Mouse (Mus musculus): ENCODE measurements at regions not wholly inside any gene's neighbourhood (a gene's known extent, or its start where the extent isn't known, plus 50 kb on each side); places are given as distances from the start of the nearest gene placed in this dataset.
"Not testable (repeated sequence)": the region's sequence is repeated elsewhere in the genome, so short reads cannot be mapped to it uniquely, and the experiment has no call there.

DNA sequence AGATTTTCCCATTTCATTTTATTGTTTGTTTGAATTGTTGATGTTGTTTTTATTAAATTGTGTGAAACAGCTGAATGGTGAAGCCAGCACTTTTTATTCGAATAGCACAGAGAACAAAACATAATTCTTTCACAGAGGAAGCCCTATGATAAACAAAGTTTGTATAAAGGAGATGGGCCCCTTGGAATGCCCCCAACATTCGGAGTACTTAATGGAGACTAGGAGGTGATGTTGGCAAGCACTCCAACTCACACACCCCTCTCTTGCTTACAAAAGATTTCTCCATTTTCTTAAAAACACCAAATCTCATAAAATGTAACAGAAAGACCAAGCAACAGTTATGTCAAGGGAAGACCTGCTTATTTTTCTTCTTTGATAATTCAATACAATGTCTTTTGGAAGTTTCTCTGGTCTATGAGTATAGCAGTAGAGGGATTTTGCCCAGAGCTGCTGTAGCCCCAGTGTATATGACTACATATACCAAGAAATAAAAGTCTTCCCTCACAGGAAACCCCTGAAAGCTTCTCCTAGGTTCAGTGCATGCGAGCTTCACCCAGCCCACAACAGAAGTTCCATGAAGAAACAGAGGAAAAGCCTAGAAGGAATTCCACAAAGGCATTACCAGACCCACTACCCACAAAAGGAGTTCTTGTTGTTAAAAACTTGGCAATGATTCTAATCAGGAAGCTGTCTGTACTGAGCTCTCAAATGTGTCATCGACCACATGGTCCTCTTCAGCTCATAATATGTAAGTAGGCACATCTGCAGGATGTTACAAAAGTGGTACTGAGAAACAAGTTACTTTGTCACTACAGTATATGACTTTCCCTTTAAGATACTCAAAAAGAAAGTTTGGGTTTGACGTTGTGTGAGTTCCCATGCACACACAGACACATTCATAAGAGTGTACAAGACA lies 543.1 kb upstream of the Klf6 start:
- no peak overlapping the region for H3K4me2 ChIP-seq (replicated peaks)
- ATAC-seq = no peak
- WGBS = 52% methylated on average over 5 of the region's 5 CpGs

DNA sequence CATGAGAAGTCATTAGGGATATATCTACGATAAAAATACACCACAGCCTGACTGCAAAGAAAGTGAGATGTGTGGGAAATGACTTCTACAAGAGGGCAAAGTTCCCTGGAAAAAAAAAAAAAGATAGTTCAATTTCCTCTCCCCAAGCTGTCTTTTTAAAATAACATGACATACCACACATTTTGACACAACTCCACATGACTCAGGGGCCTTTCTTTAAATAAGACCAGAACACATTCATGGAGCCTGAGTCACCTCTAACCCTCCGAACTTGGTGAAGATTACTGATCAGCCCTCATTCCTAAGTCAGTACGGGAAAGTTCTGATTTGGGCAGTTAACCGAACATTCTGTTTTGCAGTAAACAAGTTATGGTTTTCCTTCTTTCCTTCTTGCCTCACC lies 515.6 kb upstream of the Klf6 start:
- Histone ChIP-seq H3K9ac (no peak overlapping the region), H3K4me3 (replicated peaks) (no peak overlapping the region), H3K27ac (no peak overlapping the region), H3K4me2 (replicated peaks) (no peak overlapping the region), H3K9me3 (no peaks in the 10 kb centered on the region), H3K27me3 (replicated peaks) (no peaks in the 10 kb centered on the region), H3K4me1 (replicated peaks) (no peaks in the 10 kb centered on the region), H3K36me3 (no peaks in the 10 kb centered on the region)
- 44% methylated on average over 4 of the region's 4 CpGs for WGBS
- no peak for ATAC-seq

More for the DNA sequence above, 543.1 kb upstream of the Klf6 start:
- Histone ChIP-seq H3K4me1 (replicated peaks) (no peaks in the 10 kb centered on the region), H3K9me3 (no peaks in the 10 kb centered on the region), H3K36me3 (no peaks in the 10 kb centered on the region), H3K27ac (no peak overlapping the region), H3K27me3 (replicated peaks) (no peaks in the 10 kb centered on the region), H3K9ac (no peak overlapping the region), H3K4me3 (replicated peaks) (no peak overlapping the region)

DNA sequence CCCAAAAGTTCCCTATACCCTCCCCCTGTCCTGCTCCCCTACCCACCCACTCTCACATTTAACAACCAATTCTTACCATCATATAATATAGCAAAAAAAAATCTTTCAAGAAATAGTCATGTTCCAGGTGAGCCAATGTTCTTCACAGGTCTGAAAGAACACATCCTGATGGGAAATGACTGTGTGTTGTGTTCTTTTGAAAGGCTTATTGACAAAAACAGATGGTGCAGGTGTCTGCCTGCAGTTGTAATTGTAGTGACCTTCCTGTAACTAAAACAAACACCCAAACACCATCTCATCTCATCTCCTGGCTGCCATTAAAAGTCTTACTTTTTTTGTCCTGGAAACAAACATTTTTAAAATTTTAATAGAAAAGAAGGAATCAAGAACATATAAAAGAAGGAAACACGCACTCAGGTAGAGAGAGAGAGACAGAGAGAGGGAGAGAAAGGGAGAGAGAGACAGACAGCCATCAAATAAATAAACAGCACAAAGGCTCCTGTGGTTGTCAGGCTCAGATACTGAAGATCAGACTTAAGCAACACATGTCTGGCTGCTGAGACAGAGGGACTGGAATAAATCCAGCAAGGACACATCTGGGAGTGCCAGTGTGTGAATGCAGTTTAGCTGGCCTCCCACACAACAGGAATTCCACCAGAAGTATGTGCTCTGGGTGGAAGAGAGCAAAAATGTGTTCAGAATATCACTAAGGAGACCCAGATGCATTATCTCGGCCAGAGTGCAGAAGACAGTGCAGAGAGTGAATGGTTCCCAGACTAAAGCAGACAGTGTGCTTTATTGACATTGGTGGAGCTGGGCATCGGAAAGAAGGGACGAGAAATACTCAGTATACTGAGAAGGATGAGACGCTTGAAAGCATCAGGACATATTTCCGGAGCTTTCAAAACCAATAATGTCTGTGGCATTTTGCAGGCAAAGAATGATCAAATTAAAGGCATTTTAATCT lies 513.5 kb upstream of the Klf6 start:
- Histone ChIP-seq H3K27me3 (replicated peaks) (no peaks in the 10 kb centered on the region), H3K27ac (no peak overlapping the region), H3K9me3 (no peaks in the 10 kb centered on the region), H3K4me3 (replicated peaks) (no peak overlapping the region), H3K4me2 (replicated peaks) (no peak overlapping the region), H3K36me3 (no peaks in the 10 kb centered on the region), H3K4me1 (replicated peaks) (no peaks in the 10 kb centered on the region), H3K9ac (no peak overlapping the region)
- ATAC-seq = no peak
- WGBS = 45% methylated on average over 6 of the region's 6 CpGs

DNA sequence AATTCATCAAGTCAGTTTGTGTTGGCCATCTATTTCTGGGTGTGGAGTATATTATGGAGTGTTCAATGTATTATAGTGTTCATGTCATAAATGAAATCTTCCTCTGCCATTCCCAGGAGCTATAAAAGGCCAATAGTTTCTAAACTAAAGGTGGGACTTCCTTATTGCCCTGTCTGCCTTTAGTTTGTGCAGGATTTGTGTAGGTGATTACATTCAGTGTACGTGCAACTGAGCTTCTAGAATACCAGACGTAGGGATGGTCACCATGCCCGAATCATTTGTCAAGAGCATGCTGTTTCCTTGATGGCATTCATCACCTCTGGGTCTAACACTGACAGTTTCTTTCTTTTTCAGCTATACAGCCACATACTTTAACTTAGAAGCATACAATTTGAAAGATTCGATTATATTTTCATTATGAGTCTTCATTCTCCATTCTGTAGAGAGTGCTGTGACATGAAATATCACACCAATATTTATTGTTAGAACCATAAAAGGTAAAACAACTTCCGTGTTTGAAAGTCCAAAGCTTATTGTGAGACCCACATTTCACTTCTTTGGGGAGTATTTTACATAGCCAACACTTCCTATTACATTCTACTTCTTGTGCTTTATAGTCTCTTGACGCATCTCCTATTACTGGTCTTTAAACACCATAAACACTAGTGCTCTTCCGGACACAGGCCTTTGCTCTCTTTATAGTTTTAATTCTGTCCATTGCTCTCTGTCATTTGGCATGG lies 494.1 kb upstream of the Klf6 start:
- Histone ChIP-seq H3K36me3 (no peaks in the 10 kb centered on the region), H3K27me3 (replicated peaks) (no peaks in the 10 kb centered on the region), H3K27ac (no peak overlapping the region), H3K4me2 (replicated peaks) (no peak overlapping the region), H3K4me3 (replicated peaks) (no peak overlapping the region), H3K9me3 (no peaks in the 10 kb centered on the region), H3K4me1 (replicated peaks) (no peaks in the 10 kb centered on the region), H3K9ac (no peak overlapping the region)
- WGBS = 71% methylated on average over 7 of the region's 7 CpGs
- ATAC-seq = peak; percentile 87

DNA sequence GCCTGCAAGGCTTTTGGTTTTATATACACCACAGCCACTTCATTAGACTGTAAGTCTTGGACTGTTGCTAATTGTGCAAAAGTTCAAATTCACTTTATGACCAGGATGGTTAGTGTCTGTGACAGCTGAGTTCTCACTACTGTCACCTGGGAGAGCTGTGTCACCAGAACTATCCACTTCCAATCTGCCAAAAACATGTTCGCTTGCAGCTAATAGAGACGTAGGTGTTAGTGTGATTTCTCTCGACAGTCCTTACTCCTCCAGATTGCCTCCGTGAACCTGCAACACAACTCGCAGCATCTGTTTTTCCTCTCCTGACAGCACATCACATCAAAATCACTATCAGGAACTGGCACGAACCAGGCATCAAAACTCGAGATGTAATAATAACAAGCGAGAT lies 491.3 kb upstream of the Klf6 start:
- Histone ChIP-seq H3K27me3 (replicated peaks) (no peaks in the 10 kb centered on the region), H3K4me3 (replicated peaks) (no peak overlapping the region), H3K36me3 (no peaks in the 10 kb centered on the region), H3K4me1 (replicated peaks) (no peaks in the 10 kb centered on the region), H3K4me2 (replicated peaks) (no peak overlapping the region), H3K9me3 (no peaks in the 10 kb centered on the region), H3K27ac (no peak overlapping the region), H3K9ac (no peak overlapping the region)
- WGBS = 62% methylated on average over 8 of the region's 8 CpGs
- no peak for ATAC-seq

DNA sequence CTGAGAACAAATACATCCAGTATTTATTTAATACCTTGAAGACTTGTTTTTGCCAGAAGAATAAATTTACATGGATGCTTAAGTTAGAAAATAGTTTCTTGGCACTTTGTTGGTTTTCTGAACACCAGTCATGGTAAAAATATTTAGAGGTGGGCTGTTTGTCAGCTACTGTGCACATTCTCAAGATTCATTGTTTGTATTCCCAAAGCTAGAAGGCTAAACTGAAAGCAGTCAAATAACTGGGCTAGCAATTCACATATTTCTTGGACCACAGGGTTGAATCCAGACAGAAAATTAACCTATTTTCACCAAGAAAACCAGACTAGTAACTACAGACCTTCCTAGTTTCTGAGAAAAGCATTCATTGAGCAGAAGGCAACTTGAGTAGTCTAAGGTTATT lies 488.1 kb upstream of the Klf6 start:
- ATAC-seq = no peak
- no peaks in the 10 kb centered on the region for H3K9me3 ChIP-seq
- no peaks in the 10 kb centered on the region for H3K27me3 ChIP-seq (replicated peaks)
- H3K4me1 ChIP-seq (replicated peaks) = no peaks in the 10 kb centered on the region
- H3K9ac ChIP-seq = no peak overlapping the region
- H3K36me3 ChIP-seq = no peaks in the 10 kb centered on the region
- no peak overlapping the region for H3K4me3 ChIP-seq (replicated peaks)
- no peak overlapping the region for H3K4me2 ChIP-seq (replicated peaks)
- no peak overlapping the region for H3K27ac ChIP-seq

DNA sequence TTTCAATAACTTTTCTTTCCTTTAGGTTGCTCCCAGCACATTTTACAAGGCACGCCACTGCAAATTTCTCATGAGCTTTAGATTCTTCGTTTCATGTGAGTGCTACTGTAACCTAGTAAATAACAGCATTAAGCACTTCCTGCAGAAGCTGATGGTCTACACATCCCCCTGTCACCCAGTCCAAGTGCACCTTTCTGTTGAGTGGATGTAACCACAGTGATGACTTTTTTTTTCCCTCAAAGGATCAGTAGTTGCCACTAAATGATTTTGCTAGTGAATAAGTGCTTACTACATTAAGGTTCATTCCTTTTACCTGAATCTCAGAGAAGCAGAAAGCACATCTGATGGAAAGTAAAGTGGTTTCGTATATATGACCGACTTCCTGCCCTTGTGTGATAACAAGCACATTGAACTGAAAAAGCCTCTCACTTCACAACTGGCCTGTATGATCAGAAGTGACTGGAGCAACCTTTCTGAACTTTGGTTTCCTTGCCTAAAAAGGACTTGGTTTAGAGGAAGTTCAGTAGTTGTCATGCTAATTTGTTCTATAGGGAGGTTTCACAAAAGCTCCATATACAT lies 453.0 kb upstream of the Klf6 start:
- H3K9me3 ChIP-seq = no peaks in the 10 kb centered on the region
- no peak overlapping the region for H3K4me2 ChIP-seq (replicated peaks)
- H3K4me3 ChIP-seq (replicated peaks) = no peak overlapping the region
- 85% methylated on average over 4 of the region's 4 CpGs for WGBS
- no peaks in the 10 kb centered on the region for H3K4me1 ChIP-seq (replicated peaks)
- no peak for ATAC-seq
- no peaks in the 10 kb centered on the region for H3K27me3 ChIP-seq (replicated peaks)
- no peak overlapping the region for H3K27ac ChIP-seq
- H3K36me3 ChIP-seq = no peaks in the 10 kb centered on the region
- H3K9ac ChIP-seq = no peak overlapping the region

DNA sequence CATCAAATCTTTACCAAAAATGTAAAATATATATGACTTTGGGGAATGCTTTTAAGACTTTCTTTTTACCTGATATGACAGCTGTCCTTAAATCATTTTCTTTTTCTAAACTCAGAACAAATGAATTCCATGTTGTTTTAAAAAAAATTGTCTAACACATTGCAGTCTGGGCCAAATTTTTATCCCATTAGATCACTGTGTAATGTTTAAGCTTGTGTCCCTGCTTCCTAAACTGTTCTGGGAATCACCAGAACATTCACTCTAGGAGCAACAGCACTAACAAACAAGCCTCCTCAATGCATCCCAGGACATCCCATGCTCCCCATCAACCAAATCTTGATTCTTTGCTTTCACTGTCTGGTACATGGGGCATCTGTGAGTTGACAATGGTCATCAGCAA lies 449.2 kb upstream of the Klf6 start:
- ATAC-seq = no peak
- H3K4me2 ChIP-seq (replicated peaks) = no peak overlapping the region
- H3K27ac ChIP-seq = no peak overlapping the region
- H3K36me3 ChIP-seq = no peaks in the 10 kb centered on the region
- H3K4me3 ChIP-seq (replicated peaks) = no peak overlapping the region
- H3K27me3 ChIP-seq (replicated peaks) = no peaks in the 10 kb centered on the region
- H3K9ac ChIP-seq = no peak overlapping the region
- H3K4me1 ChIP-seq (replicated peaks) = no peaks in the 10 kb centered on the region
- H3K9me3 ChIP-seq = no peaks in the 10 kb centered on the region

DNA sequence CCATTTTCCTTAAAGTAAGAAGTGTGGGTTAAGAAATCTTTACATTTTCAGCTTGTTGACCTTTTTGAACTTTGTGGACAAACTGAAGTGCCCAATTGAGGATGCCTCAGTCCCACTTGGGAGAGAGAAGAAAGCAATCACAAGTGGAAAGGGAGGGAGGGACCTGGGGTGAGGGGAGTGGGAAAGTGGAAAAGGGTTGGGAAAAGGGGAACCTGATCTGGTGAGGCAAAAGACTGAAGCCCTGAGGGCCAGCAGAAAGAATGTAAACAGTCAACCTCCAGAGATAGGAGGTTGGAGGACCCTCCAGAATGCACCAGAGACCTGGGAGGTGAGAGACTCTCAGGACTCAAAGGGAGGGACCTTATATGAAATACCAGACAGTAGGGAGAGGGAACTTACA lies 448.3 kb upstream of the Klf6 start:
- not testable (repeated sequence) for H3K27me3 ChIP-seq (replicated peaks); ATAC-seq

DNA sequence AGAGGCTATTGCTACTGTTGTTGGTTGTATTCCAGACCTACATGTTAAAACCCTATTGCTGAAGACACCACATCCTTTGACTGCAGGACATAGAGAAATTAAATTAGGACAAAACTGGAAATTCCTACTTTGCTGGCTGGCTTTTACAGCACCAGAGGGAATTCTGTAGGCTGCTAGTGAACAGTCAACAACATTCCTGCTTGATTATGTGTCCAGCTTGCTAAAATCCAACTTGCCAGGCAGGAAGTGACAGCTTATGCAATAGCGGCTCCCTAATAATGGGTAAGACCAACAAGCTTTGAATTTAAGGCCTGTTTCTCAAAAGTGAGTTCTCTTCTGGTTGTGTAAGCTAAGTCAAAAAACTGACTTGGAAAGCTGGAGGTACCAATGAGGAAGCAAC lies 437.2 kb upstream of the Klf6 start:
- H3K27ac ChIP-seq = no peak overlapping the region
- H3K9ac ChIP-seq = no peak overlapping the region
- 62% methylated on average over 1 of the region's 1 CpGs for WGBS
- no peaks in the 10 kb centered on the region for H3K27me3 ChIP-seq (replicated peaks)
- no peak overlapping the region for H3K4me2 ChIP-seq (replicated peaks)
- no peak overlapping the region for H3K4me3 ChIP-seq (replicated peaks)
- ATAC-seq = no peak
- no peaks in the 10 kb centered on the region for H3K4me1 ChIP-seq (replicated peaks)
- H3K36me3 ChIP-seq = no peaks in the 10 kb centered on the region
- no peaks in the 10 kb centered on the region for H3K9me3 ChIP-seq

More for the DNA sequence above, 448.3 kb upstream of the Klf6 start:
- H3K9ac ChIP-seq; H3K36me3 ChIP-seq; H3K4me2 ChIP-seq (replicated peaks); H3K27ac ChIP-seq; H3K4me1 ChIP-seq (replicated peaks); H3K4me3 ChIP-seq (replicated peaks); H3K9me3 ChIP-seq: not testable (repeated sequence)

DNA sequence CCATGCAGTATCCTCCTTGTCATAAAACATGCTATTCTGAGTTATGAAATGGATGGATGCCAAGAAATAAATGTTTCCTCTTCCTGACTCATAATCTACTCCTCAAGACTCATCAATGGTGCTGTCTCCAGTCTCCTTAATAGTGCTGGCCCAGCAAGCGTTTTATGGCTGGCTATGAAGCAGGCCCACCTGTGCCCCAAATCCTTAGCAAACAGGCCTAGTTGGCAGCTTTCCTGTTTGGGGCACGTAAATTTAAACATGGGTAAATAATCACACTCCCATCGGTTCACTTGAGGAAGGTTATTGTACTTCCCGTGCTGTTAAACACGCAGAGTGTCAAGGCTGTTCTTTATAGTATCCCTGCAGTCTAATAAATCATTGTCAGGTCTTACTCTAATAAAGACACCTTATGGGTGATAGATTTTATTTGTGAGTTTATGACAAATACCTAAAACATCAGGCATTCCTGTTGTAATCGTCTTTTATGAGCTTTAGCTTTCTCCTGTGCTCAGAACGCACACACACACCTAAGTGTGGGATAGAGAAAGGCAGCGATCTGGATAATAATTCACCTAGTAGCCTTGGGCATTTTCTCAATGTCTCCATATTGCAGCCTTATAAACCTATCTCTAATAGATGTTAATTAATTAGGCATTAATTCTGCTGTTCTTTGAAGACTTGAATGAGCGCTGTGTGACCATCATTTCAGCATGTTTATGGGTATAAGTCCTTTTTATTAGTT lies 435.6 kb upstream of the Klf6 start:
- H3K27me3 ChIP-seq (replicated peaks) = no peaks in the 10 kb centered on the region
- H3K27ac ChIP-seq = no peak overlapping the region
- WGBS = 46% methylated on average over 9 of the region's 9 CpGs
- peak; percentile 84 for ATAC-seq
- H3K4me1 ChIP-seq (replicated peaks) = no peaks in the 10 kb centered on the region
- H3K4me2 ChIP-seq (replicated peaks) = no peak overlapping the region
- H3K9me3 ChIP-seq = no peaks in the 10 kb centered on the region
- H3K4me3 ChIP-seq (replicated peaks) = no peak overlapping the region
- no peak overlapping the region for H3K9ac ChIP-seq
- no peaks in the 10 kb centered on the region for H3K36me3 ChIP-seq

Measured in intestine, embryonic 15.5 days (tissue).